Mouse (Mus musculus) testis, postnatal 14 days (tissue): ENCODE measurements around the gene Chmp2a.

Experiments used
- DNase-seq: peaks from one replicate; pipeline ENCODE4 v3.0.0; 2021; ENCODE audit warnings: low spot score

Chmp2a gene

GRCm38 (mm10) chr7:12998851-12999250 is 35.8 kb downstream of the Chmp2a start, which contains the start of gene Trim28:
Gene Trim28, plus strand, starts transcription at chr7:12999114.
- DNase-seq: no peak

GRCm38 (mm10) chr7:12998053-12998452 is 36.6 kb downstream of the Chmp2a start, which contains the start of gene Slc27a5:
Gene Slc27a5, minus strand, starts transcription at chr7:12998192.
- DNase-seq: no peak

- DNase-seq: no peak
Observed at GRCm38 (mm10) chr7:12997230-12997629, 37.4 kb downstream of the Chmp2a start.

- no peak for DNase-seq
Observed at GRCm38 (mm10) chr7:12995862-12996261, 38.7 kb downstream of the Chmp2a start.

GRCm38 (mm10) chr7:12993148-12993547 is 41.5 kb downstream of the Chmp2a start:
- no peak for DNase-seq

- no peak for DNase-seq
Observed at GRCm38 (mm10) chr7:12992222-12992621, 42.4 kb downstream of the Chmp2a start.

- DNase-seq: no peak
Observed at GRCm38 (mm10) chr7:12987409-12988189, 47.0 kb downstream of the Chmp2a start.

GRCm38 (mm10) chr7:12986906-12987305 is 47.7 kb downstream of the Chmp2a start:
- no peak for DNase-seq

GRCm38 (mm10) chr7:12985724-12986123 is 48.9 kb downstream of the Chmp2a start:
- DNase-seq: no peak
